Mouse (Mus musculus) heart, embryonic 14.5 days (tissue): Measurements from ENCODE around the gene Fam163b. TPM values are rescaled to one million over a fixed set of nuclear protein-coding genes. Genes with fewer than 3 reads are reported as not detected.

Experiments used
- ATAC-seq: fragments of 200-750 bp; cut with Nextera tagmentation; 2 replicates; pipeline ENCODE4 v1.8.0; 2017; ENCODE audit warnings: low read depth, moderate TSS enrichment; ENCODE audit not compliant: insufficient number of reproducible peaks, insufficient read depth, low FRiP score
- H3K27ac ChIP-seq, 2 experiments: fragments of 200-500 bp in 1 of 2; fragments of 300-500 bp in 1 of 2; sonication (generic) in 1 of 2; replicated peaks in 1 of 2; 2 replicates each; pipeline ENCODE4 v1.5.1; 2012 to 2014; ENCODE audit warnings: low read depth in 2 of 2, low read length in 2 of 2, control low read depth in 1 of 2, mild to moderate bottlenecking in 1 of 2, mixed read lengths in 1 of 2; ENCODE audit not compliant: control insufficient read depth in 1 of 2, insufficient read depth in 1 of 2
- H3K27me3 ChIP-seq: fragments of 300-500 bp; sonication (generic); 2 replicates; pipeline ENCODE4 v1.6.1; 2014; ENCODE audit warnings: mild to moderate bottlenecking, low read length, control low read depth; ENCODE audit not compliant: control insufficient read depth, insufficient read depth
- H3K36me3 ChIP-seq: fragments of 300-500 bp; sonication (generic); 2 replicates; pipeline ENCODE4 v1.6.1; 2014; ENCODE audit warnings: mild to moderate bottlenecking, control low read depth, low read length, mixed read lengths; ENCODE audit not compliant: control insufficient read depth, insufficient read depth
- H3K4me1 ChIP-seq, 2 experiments: fragments of 200-500 bp in 1 of 2; fragments of 300-500 bp in 1 of 2; sonication (generic) in 1 of 2; 2 replicates each; pipeline ENCODE4 v1.6.1; 2012 to 2014; ENCODE audit warnings: low read length in 2 of 2, control low read depth in 1 of 2, mixed read lengths in 1 of 2; ENCODE audit not compliant: control insufficient read depth in 2 of 2, insufficient read depth in 2 of 2
- H3K4me2 ChIP-seq: fragments of 300-500 bp; sonication (generic); 2 replicates; pipeline ENCODE4 v1.6.1; 2014; ENCODE audit warnings: mild to moderate bottlenecking, low read length
- H3K4me3 ChIP-seq, 2 experiments: fragments of 200-500 bp in 1 of 2; fragments of 300-500 bp in 1 of 2; sonication (generic) in 1 of 2; 2 replicates each; pipeline ENCODE4 v1.5.1; 2012 to 2014; ENCODE audit warnings: low read length in 2 of 2, mild to moderate bottlenecking in 2 of 2, control low read depth in 1 of 2, low read depth in 1 of 2, moderate library complexity in 1 of 2; ENCODE audit not compliant: control insufficient read depth in 1 of 2, insufficient read depth in 1 of 2
- H3K9ac ChIP-seq: fragments of 300-500 bp; sonication (generic); 2 replicates; pipeline ENCODE4 v1.6.1; 2014; ENCODE audit warnings: mild to moderate bottlenecking, low read length
- H3K9me3 ChIP-seq: fragments of 300-500 bp; sonication (generic); 2 replicates; pipeline ENCODE4 v1.6.1; 2016; ENCODE audit warnings: low read length, control low read depth; ENCODE audit not compliant: control insufficient read depth
- WGBS: fragments of 180-500 bp; shearing (Covaris S2); extraction: QIAGEN DNeasy Blood & Tissue Kit; methylation state at CpG from one replicate; pipeline ENCODE4 v1.1.7; 2014; 5-methylcytosine and 5-hydroxymethylcytosine counted together
- polyA plus RNA-seq: library from polyadenylated mRNA; unstranded; fragments of >200 nt; fragmentation: Nextera tagmentation; extraction: Ambion mirVana; gene quantifications from 2 replicates; pipeline ENCODE4 v1.2.1, GENCODE M21; 2014

Fam163b gene
- polyA plus RNA-seq, 1 experiment from 2014 or later, result 0.70 TPM

DNA sequence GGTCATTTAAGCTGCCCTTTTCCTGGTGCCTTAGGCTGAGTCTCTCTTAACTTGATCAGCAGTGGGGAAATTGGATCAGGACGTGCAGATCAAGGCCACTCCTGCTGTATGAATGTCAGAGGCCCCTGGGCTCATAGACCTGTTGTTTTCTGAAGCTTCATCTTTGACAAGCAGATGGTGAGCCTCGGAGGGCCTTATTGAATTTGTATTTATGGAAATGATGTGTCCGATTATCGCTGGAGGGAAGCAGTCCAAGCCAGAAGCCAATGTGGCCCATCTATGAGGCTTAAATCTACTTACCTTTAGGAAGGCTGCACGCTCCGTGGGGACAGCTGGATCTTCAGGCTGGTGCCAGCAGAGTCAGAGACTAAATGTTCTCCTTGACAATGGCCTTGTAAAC lies 14.3 kb upstream of the Fam163b start:
- H3K4me1 ChIP-seq, result no peaks in the 10 kb centered on the region
- H3K9ac ChIP-seq, result no peak overlapping the region
- ATAC-seq, result no peak
- no peak overlapping the region for H3K27ac ChIP-seq
- H3K9me3 ChIP-seq, result no peaks in the 10 kb centered on the region
- H3K27me3 ChIP-seq, result no peaks in the 10 kb centered on the region
- no peak overlapping the region for H3K4me3 ChIP-seq
- H3K36me3 ChIP-seq, result no peaks in the 10 kb centered on the region
- no peak overlapping the region for H3K4me2 ChIP-seq
- WGBS, result 83% methylated on average over 6 of the region's 6 CpGs

DNA sequence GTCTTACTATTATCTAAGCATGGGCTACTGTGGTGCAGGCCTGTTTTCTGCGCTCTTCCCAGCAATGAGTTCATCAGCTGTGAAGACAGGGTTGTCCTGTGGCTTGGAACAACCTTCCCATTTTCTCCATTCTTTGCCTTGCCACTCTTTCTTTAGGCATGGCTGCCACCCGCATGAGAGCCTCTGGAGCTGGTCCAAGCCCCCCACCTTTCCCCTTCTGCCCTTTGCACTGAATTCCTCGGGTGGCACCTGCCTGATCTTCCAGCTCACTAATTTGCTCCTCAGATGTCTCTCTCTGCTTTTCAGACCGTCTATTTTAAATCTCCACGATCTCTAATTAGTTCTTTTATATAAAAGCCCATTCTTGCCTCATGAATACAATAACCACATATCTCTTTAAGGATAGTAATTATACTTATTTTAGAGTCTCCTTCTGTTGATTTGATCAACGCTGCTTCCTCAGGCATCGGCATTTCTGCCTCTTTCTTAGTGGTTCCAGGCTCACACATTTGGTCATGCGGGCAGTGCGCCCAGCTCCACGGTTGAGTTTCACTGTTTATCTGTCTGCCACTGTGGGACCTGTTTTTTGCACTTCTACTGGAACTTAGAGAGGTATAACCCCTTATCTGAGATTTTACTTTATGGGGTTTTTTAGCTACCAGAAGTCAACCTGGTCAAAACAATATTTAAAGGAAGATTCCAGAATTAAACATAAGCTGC lies 12.3 kb upstream of the Fam163b start:
- WGBS, result 79% methylated on average over 10 of the region's 10 CpGs
- H3K4me1 ChIP-seq, result peaks cover 0 to 1% of the 10 kb centered on the region in 2 experiments; a peak in 1 of 4 replicates
- no peak for ATAC-seq
- H3K9me3 ChIP-seq, result no peaks in the 10 kb centered on the region
- no peak overlapping the region for H3K4me3 ChIP-seq
- H3K9ac ChIP-seq, result no peak overlapping the region
- no peak overlapping the region for H3K27ac ChIP-seq
- no peaks in the 10 kb centered on the region for H3K36me3 ChIP-seq
- no peak overlapping the region for H3K4me2 ChIP-seq
- H3K27me3 ChIP-seq, result no peaks in the 10 kb centered on the region

DNA sequence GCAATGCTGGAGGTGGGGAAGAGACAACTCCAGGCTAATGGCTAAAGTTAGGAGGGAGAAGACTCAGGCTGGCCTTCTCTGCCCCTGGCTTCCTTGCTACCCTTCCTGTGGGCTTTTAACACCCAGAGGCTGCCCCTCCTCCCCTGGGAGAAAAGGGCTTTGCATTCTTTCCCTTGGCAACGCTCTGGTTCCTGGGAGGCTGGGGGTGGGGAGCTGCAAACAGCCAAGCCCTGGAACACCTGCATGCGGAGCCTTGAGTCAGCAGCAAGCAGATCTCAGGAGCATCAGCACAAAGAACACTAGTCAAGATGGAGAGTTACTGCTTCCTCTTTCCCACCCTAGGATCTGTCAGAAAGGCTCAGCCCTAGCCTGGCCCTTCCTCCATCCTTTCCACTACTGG lies 7.2 kb upstream of the Fam163b start:
- H3K9me3 ChIP-seq, result no peaks in the 10 kb centered on the region
- peaks cover 14% of the 10 kb centered on the region; the same call in 1 of the 2 replicates for H3K27me3 ChIP-seq
- no peak overlapping the region for H3K9ac ChIP-seq
- H3K27ac ChIP-seq, result no peak overlapping the region
- 16% methylated on average over 2 of the region's 2 CpGs for WGBS
- ATAC-seq, result no peak
- H3K4me2 ChIP-seq, result no peak overlapping the region
- no peak overlapping the region for H3K4me3 ChIP-seq
- peaks cover 0 to 6% of the 10 kb centered on the region in 2 experiments; a peak in 1 of 4 replicates for H3K4me1 ChIP-seq
- H3K36me3 ChIP-seq, result no peaks in the 10 kb centered on the region

DNA sequence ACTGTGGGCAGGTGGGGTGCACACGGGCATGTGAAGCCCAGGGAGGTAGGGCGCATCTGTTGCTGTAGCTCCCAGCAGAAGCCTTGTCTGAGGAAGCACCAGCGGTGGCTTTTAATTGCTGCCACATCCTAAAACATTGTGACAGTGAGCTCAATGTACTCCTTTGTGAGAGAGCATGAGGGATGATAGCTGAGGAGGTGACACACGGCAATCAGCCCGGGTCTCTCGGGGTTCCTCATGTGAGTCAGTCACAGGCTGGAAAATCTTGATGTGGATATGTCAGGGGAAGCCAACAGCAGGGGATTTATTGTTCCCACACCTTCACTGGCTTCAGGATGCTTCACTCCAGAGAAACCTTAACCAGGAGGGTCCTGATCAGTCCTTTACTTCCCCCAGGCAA lies 4.5 kb upstream of the Fam163b start:
- Histone ChIP-seq H3K4me3 (no peak overlapping the region), H3K27ac (no peak overlapping the region), H3K9me3 (no peaks in the 10 kb centered on the region), H3K4me2 (no peak overlapping the region), H3K9ac (no peak overlapping the region), H3K27me3 (peaks cover 28% of the 10 kb centered on the region), H3K36me3 (no peaks in the 10 kb centered on the region), H3K4me1 (peaks cover 5 to 6% of the 10 kb centered on the region in 2 experiments; a peak in 2 of 4 replicates)
- ATAC-seq, result no peak
- 83% methylated on average over 6 of the region's 6 CpGs for WGBS

DNA sequence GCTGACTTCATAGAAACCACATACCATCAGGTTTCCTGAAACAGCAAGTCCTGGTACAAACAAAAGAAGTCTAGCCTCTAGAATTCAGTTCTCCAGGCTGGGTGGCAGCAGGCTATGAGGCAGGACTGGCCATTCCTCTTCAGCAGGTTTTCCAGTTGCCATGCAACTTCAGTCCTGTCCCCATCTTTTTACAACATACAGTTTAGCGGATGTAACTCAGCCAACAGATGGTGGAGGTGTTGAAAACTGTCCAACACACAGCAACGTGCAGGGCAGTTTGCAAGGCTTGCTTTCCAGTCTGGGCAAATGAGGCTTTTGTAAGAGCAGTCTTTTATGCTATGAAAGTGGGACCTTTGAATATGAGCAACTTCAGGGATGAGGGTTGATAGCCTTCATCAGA lies 2.7 kb upstream of the Fam163b start:
- no peak for ATAC-seq
- no peak overlapping the region for H3K4me2 ChIP-seq
- peaks cover 46% of the 10 kb centered on the region for H3K27me3 ChIP-seq
- peaks cover 7 to 8% of the 10 kb centered on the region in 2 experiments; a peak in 2 of 4 replicates for H3K4me1 ChIP-seq
- no peaks in the 10 kb centered on the region for H3K36me3 ChIP-seq
- no peak overlapping the region for H3K27ac ChIP-seq
- no peak overlapping the region for H3K9ac ChIP-seq
- 28% methylated on average over 2 of the region's 2 CpGs for WGBS
- no peaks in the 10 kb centered on the region for H3K9me3 ChIP-seq
- no peak overlapping the region for H3K4me3 ChIP-seq

DNA sequence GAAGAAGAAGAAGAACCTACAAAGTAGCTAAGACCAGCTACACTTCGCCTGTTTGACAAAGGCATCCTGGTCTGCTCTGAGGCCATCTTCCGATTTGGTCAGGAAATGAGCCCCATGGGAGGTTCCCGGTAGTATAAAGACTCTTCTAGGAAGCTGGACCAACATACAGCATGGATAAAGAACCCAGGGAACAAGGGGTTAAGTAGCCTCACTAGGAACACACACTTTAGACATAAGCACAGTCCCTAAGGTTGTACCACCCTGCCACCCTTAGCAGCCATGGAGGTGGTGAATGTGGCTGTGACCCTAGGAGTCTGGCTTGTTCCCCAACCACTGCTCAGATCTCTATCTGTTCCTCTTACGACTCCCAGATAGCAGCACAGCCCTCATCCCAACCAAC lies 3.9 kb downstream of the Fam163b start:
- no peak overlapping the region for H3K4me2 ChIP-seq
- 50% methylated on average over 4 of the region's 4 CpGs for WGBS
- no peak overlapping the region for H3K27ac ChIP-seq
- H3K9me3 ChIP-seq, result no peaks in the 10 kb centered on the region
- ATAC-seq, result no peak
- peaks cover 2 to 7% of the 10 kb centered on the region in 2 experiments; a peak in 2 of 4 replicates for H3K4me1 ChIP-seq
- peaks cover 48% of the 10 kb centered on the region for H3K27me3 ChIP-seq
- H3K36me3 ChIP-seq, result no peaks in the 10 kb centered on the region
- H3K4me3 ChIP-seq, result no peak overlapping the region
- H3K9ac ChIP-seq, result no peak overlapping the region

DNA sequence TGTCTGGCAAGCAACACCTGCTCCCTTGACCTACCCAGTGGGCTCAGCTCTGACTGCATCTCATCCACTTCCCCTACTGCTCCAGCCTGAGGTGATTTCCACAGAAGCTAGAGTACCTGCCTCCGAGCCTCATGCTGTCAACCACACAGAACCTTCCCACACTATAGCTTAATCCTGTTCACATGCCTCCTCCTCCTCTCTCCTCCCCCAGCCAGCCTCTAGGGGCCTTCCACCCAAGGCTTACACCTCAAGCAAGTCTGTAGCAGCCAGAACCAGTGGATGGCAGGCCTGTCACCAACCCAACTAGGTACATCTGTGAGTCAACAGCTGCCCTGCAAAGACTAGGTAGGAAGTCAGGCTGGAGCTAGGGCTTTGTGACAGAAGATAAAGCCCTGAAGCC lies 5.5 kb downstream of the Fam163b start:
- no peak for ATAC-seq
- Histone ChIP-seq H3K9me3 (no peaks in the 10 kb centered on the region), H3K9ac (no peak overlapping the region), H3K27me3 (peaks cover 33% of the 10 kb centered on the region), H3K4me3 (no peak overlapping the region), H3K36me3 (no peaks in the 10 kb centered on the region), H3K4me1 (peaks cover 1% of the 10 kb centered on the region in 2 experiments; a peak in 2 of 4 replicates), H3K27ac (no peak overlapping the region), H3K4me2 (no peak overlapping the region)
- 64% methylated on average over 1 of the region's 1 CpGs for WGBS

DNA sequence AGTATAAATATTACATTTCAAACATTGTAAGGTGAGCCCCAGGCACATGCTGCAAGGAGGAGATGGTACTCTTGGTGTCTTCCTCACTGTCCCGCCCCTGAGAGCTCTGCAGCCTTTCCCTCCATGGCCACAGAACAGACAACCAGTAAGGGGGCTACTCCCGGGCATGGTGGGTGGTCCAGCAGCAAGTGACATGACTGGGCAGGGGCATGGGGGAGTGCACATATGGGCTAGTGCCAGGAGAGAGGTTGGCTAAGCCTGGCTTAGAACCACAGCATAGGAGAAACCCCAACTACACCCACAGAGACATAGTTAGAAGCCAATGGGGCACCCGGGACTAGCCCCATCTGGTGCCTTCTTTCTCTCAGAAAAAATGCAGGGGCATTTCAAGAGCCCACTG lies 6.0 kb downstream of the Fam163b start:
- 69% methylated on average over 3 of the region's 3 CpGs for WGBS

More for the DNA sequence above, 6.0 kb downstream of the Fam163b start:
- Histone ChIP-seq H3K4me2 (no peak overlapping the region), H3K27ac (no peak overlapping the region), H3K9ac (no peak overlapping the region), H3K4me3 (no peak overlapping the region), H3K36me3 (no peaks in the 10 kb centered on the region), H3K27me3 (peaks cover 29% of the 10 kb centered on the region), H3K4me1 (no peaks in the 10 kb centered on the region), H3K9me3 (no peaks in the 10 kb centered on the region)
- ATAC-seq, result no peak
